Mouse (Mus musculus): ENCODE measurements at regions not wholly inside any gene's neighbourhood (a gene's known extent, or its start where the extent isn't known, plus 50 kb on each side); places are given as distances from the start of the nearest gene placed in this dataset.

- TF ChIP-seq CTCF (IDR thresholded peaks at IDR 0.05; ENCODE audit: low read depth, low read length) (no peak), GATA1 (IDR thresholded peaks at IDR 0.05; ENCODE audit: borderline replicate concordance, low read length) (no peak), TAL1 (conservative IDR thresholded peaks at IDR 0.05; ENCODE audit: low read depth, low read length) (no peak), POLR2AphosphoS5 (IDR thresholded peaks at IDR 0.05; ENCODE audit: insufficient replicate concordance, low read depth, low read length) (no peak), GATA2 (IDR thresholded peaks at IDR 0.05; ENCODE audit: borderline replicate concordance, low read depth, low read length) (no peak)
Observed at GRCm38 (mm10) chr12:54261426-54261825, 57.8 kb upstream of the Egln3 start.

All from G1E (cell line).